Mouse (Mus musculus) stomach, postnatal 0 days (tissue): ENCODE results near the gene Gm47996. TPM values are rescaled to one million over a fixed set of nuclear protein-coding genes. Genes with fewer than 3 reads are reported as not detected.
"Not testable (repeated sequence)": the region's sequence is repeated elsewhere in the genome, so short reads cannot be mapped to it uniquely, and the experiment has no call there.

Experiments
- ATAC-seq: fragments of 200-750 bp; cut with Nextera tagmentation; 2 replicates; pipeline ENCODE4 v1.8.0; 2017; ENCODE audit not compliant: low FRiP score, low TSS enrichment
- DNase-seq: peaks from one replicate; pipeline ENCODE4 v3.0.0-alpha.2; 2016; ENCODE audit warnings: low spot score
- H3K27ac ChIP-seq: fragments of 300-500 bp; sonication (generic); replicated peaks from 2 replicates; pipeline ENCODE4 v1.5.1; 2014; ENCODE audit warnings: mild to moderate bottlenecking, control low read depth
- H3K27me3 ChIP-seq: fragments of 300-500 bp; sonication (generic); 2 replicates; pipeline ENCODE4 v1.6.1; 2014; ENCODE audit warnings: low read length; ENCODE audit not compliant: control insufficient read depth, insufficient read depth
- H3K36me3 ChIP-seq: fragments of 300-500 bp; sonication (generic); 2 replicates; pipeline ENCODE4 v1.6.1; 2014; ENCODE audit warnings: low read length, mixed read lengths; ENCODE audit not compliant: control insufficient read depth, insufficient read depth
- H3K4me1 ChIP-seq: fragments of 300-500 bp; sonication (generic); replicated peaks from 2 replicates; pipeline ENCODE4 v1.6.1; 2014; ENCODE audit warnings: antibody characterized with exemption; ENCODE audit not compliant: control insufficient read depth, insufficient read depth
- H3K4me2 ChIP-seq: fragments of 300-500 bp; sonication (generic); replicated peaks from 2 replicates; pipeline ENCODE4 v1.6.1; 2014; ENCODE audit warnings: low read depth, mild to moderate bottlenecking, control low read depth, moderate library complexity
- H3K4me3 ChIP-seq: fragments of 300-500 bp; sonication (generic); 2 replicates; pipeline ENCODE4 v1.5.1; 2014; ENCODE audit warnings: low read depth, low read length, control low read depth
- H3K9ac ChIP-seq: fragments of 300-500 bp; sonication (generic); 2 replicates; pipeline ENCODE4 v1.6.1; 2014; ENCODE audit warnings: mild to moderate bottlenecking, low read length, control low read depth, mixed read lengths
- H3K9me3 ChIP-seq: fragments of 300-500 bp; sonication (generic); 2 replicates; pipeline ENCODE4 v1.6.1; 2016; ENCODE audit warnings: low read length; ENCODE audit not compliant: control insufficient read depth
- CTCF ChIP-seq: IDR thresholded peaks from 2 replicates; pipeline ENCODE4 v1.5.1; 2016; ENCODE audit warnings: antibody characterized with exemption, low read depth, mild to moderate bottlenecking, moderate library complexity
- EP300 ChIP-seq: optimal IDR thresholded peaks from 2 replicates; pipeline ENCODE3; 2016; ENCODE audit warnings: antibody characterized with exemption
- WGBS: fragments of 180-500 bp; shearing (Covaris S2); extraction: QIAGEN DNeasy Blood & Tissue Kit; methylation state at CpG from one replicate; pipeline ENCODE4 v1.1.7; 2014; 5-methylcytosine and 5-hydroxymethylcytosine counted together
- polyA plus RNA-seq: library from polyadenylated mRNA; unstranded; fragments of >200 nt; fragmentation: Nextera tagmentation; extraction: Ambion mirVana; gene quantifications from 2 replicates; pipeline ENCODE4 v1.2.1, GENCODE M21; 2015

The Gm47996 gene
- polyA plus RNA-seq, 1 experiment from 2014 or later: not detected

- H3K4me1 ChIP-seq, DNase-seq, H3K9ac ChIP-seq, H3K4me3 ChIP-seq, H3K27ac ChIP-seq, H3K36me3 ChIP-seq, H3K27me3 ChIP-seq, H3K9me3 ChIP-seq, H3K4me2 ChIP-seq: not testable (repeated sequence)
- whole genome bisulfite sequencing: 57% methylated on average over 3 of the region's 5 CpGs
- ATAC-seq: 0 out of 2 replicates have a peak, but pooled peaks have one; percentile 51
Measured at GRCm38 (mm10) chr1:151208493-151208892, 1.4 kb upstream of the Gm47996 start.

GRCm38 (mm10) chr1:151208944-151209343 lies 987 bp upstream of the Gm47996 start:
- not testable (repeated sequence) for H3K4me3 ChIP-seq, H3K9ac ChIP-seq, H3K27ac ChIP-seq, ATAC-seq, H3K27me3 ChIP-seq, H3K9me3 ChIP-seq, H3K36me3 ChIP-seq, DNase-seq, H3K4me2 ChIP-seq, H3K4me1 ChIP-seq

GRCm38 (mm10) chr1:151211666-151212065 lies 1.7 kb downstream of the Gm47996 start:
- H3K4me1 ChIP-seq, H3K27me3 ChIP-seq, H3K27ac ChIP-seq, H3K36me3 ChIP-seq, DNase-seq, H3K9ac ChIP-seq, H3K9me3 ChIP-seq, H3K4me2 ChIP-seq, H3K4me3 ChIP-seq, ATAC-seq: not testable (repeated sequence)
- WGBS: 82% methylated on average over 5 of the region's 5 CpGs

GRCm38 (mm10) chr1:151214862-151215261 lies 4.9 kb downstream of the Gm47996 start:
- Histone ChIP-seq H3K27ac (no peak overlapping the region), H3K36me3 (no peaks in the 10 kb centered on the region), H3K4me3 (no peak overlapping the region), H3K9ac (no peak overlapping the region), H3K27me3 (no peaks in the 10 kb centered on the region), H3K9me3 (no peaks in the 10 kb centered on the region), H3K4me1 (no peaks in the 10 kb centered on the region), H3K4me2 (no peak overlapping the region)
- 66% methylated on average over 2 of the region's 2 CpGs for WGBS
- ATAC-seq (no peak), DNase-seq (no peak)
- TF ChIP-seq CTCF: no peak
- TF ChIP-seq EP300: no peak

DNA sequence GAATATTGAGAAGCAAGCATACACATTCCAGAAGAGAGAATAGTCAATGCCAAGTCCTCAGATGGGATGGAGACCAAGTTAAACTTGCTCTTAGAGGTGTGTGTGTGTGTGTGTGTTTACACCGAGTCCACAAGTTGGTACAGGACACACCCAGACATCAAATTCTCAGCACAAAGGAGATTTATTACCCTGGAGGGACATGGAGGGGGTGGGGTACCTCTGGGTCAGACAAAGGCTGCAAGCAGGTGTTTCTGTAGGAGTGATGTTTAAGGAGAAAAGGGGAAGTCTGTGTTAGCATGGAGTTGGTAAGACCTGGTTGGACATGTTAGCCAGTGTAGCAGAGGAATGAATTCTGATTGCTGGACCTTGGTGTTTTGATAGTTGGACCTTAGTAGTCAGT lies 6.1 kb downstream of the Gm47996 start:
- Histone ChIP-seq H3K36me3 (no peaks in the 10 kb centered on the region), H3K27ac (no peak overlapping the region), H3K27me3 (no peaks in the 10 kb centered on the region), H3K9me3 (no peaks in the 10 kb centered on the region), H3K9ac (no peak overlapping the region), H3K4me2 (no peak overlapping the region), H3K4me1 (no peaks in the 10 kb centered on the region), H3K4me3 (no peak overlapping the region)
- peak; percentile 33 for DNase-seq
- ATAC-seq: no peak; the same call in 1 of the 2 replicates
- TF ChIP-seq EP300 (no peak), CTCF (no peak)
- WGBS: 21% methylated on average over 1 of the region's 1 CpGs

DNA sequence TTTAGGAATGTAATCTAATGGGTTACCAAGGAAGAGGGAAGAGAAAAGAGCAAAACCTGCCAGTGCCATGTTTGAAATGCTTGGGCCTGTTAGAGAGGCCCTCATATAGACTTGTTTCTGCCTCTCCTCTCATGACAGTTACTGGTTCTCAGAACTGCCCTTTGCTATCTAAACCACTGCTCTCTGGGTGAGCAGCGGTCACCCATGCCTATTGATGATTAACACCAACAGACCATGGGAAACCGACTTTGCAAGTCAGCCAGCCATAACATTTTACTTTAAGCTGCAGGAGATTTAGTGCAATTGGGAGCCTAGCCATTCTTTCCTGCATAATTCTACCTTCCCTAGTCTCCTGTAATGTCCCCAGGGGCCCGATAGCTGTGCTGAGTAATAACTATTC lies 6.5 kb downstream of the Gm47996 start:
- Histone ChIP-seq H3K36me3 (no peaks in the 10 kb centered on the region), H3K27me3 (no peaks in the 10 kb centered on the region), H3K9ac (no peak overlapping the region), H3K4me1 (no peaks in the 10 kb centered on the region), H3K9me3 (no peaks in the 10 kb centered on the region), H3K4me3 (no peak overlapping the region), H3K27ac (no peak overlapping the region), H3K4me2 (no peak overlapping the region)
- WGBS: 49% methylated on average over 3 of the region's 3 CpGs
- no peak for DNase-seq
- no peak for ATAC-seq
- no peak for TF ChIP-seq CTCF
- TF ChIP-seq EP300: no peak

GRCm38 (mm10) chr1:151219045-151219444 lies 9.1 kb downstream of the Gm47996 start:
- Histone ChIP-seq H3K4me2 (no peak overlapping the region), H3K9ac (no peak overlapping the region), H3K27ac (no peak overlapping the region), H3K27me3 (no peaks in the 10 kb centered on the region), H3K4me3 (no peak overlapping the region), H3K4me1 (no peaks in the 10 kb centered on the region), H3K36me3 (no peaks in the 10 kb centered on the region), H3K9me3 (no peaks in the 10 kb centered on the region)
- WGBS: 84% methylated on average over 5 of the region's 5 CpGs
- ATAC-seq (no peak), DNase-seq (no peak)
- TF ChIP-seq CTCF (no peak), EP300 (no peak)
